Mouse (Mus musculus): ENCODE measurements around the gene Cxcl15. TPM values are rescaled to one million over a fixed set of nuclear protein-coding genes. Genes with fewer than 3 reads are reported as not detected.

Gene Cxcl15
- polyA plus RNA-seq (2015; fragmentation: Nextera tagmentation; extraction: Ambion mirVana), result not detected in 2 replicates

DNA sequence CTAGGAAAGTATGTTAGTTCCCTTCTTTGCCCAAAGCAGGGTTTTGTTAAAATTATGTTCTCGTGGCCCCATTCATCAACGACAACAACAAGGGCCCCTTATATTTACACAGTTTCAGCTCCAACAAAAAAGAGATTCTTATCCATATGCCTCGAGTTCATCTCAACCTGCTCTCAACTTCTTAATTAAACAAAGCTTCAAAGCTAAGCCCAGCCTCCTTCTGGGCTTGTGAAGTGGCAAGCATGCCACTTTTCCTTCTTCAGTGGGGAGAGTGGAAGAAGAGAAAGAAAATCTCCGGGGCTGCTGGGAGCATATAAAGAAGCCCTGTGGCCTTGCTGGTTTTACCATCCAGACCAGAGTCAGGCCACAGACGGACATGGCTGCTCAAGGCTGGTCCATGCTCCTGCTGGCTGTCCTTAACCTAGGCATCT, at the start of gene Cxcl15:
Gene Cxcl15 (plus strand): TSS at position 340 of the 431 bp plus-strand sequence.

DNA sequence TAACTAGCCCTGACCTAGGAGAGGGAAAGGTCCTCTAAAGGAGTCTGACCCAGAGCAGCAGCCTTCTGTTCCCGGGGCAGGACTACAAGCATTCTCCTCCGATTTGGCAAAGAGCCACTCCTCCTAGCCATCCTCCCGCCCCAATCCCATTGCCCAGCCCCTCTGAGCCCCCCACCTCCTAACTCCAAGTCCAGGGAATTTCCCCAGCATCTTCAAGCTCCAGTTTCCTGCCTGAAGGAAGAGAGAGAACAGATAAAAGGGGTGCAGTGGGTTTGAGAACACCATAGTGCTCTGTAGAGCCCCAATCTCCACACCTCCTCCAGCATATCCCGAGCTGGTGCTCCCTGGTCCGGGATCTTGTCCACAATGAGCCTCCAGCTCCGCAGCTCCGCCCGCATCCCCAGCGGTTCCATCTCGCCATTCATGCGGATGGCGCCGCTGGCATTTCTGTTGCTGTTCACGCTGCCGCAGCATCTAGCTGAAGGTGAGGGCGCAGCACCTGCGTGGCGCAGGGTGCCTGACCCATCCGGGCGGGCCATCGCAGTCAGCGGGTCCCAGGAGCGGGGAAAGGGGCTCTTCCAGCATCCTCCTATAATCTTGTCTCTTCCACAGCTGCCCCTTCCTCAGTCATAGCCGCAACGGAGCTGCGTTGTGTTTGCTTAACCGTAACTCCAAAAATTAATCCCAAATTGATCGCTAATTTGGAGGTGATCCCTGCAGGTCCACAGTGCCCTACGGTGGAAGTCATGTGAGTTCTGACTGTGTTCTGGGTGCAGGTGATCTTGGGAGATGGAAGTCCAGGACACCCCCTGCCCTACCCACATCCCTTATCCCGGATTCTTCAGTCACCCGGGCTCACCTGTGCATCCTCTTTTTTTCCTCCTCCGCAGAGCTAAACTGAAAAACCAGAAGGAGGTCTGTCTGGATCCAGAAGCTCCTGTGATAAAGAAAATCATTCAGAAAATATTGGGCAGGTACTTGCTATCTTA, 35.0 kb upstream of the Cxcl15 start, which contains the start of gene Cxcl5:
Gene Cxcl5 (plus strand): TSS at position 284 of the 989 bp plus-strand sequence.

DNA sequence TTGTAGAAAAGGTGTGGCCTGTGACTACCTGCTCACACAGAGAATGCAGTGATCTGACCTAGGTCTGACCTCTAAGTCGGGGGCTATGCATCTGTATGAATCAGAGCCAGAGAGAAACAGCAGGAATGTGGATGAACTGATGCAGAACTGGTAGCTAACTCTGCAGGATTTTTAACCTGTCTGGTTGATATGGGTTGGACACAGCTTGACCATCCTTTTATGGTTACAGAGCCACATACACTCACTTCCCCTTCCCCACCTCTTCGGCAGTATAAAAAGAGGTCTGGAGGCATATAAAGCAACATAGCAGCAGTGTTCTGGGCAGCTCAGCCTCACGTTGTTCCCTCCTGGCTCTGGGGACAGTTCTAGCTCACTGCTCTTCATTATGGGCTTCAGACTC, 26.1 kb upstream of the Cxcl15 start, which contains the start of gene Ppbp:
Gene Ppbp (plus strand): TSS at position 301 of the 400 bp plus-strand sequence.

DNA sequence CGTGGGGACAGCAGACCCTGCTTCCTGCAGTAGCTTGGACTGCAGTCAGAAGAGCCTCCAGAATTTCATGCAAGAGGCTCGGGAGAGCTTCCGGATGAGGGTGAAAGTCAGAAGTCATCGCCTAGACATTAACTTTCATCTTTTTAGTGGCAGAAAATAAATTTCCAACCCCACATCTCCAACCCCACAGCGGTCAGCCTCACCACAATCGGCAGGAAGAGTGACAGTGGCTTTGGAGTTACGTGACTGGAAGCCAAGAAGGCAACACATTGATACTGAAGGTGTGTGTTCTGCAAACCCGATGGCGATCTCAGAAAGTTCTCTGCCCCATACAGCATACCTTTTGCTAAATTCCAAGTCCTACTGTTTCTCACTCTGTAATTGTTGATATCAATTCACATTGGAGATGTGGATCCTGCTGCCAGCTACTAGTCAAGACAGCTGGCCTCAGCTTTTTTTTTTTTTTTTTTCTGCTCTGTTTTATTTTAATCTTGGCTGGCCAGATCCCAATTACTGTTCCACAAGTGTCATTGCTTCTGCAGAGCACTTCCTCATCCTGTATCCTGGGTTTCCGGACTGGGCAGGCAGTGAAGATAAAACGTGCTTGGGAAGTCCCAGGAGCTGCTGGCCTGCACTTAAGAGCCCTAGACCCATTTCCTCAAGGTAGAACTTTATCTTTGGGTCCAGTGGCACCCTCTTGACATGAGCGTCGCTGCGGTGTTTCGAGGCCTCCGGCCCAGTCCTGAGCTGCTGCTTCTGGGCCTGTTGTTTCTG, 22.3 kb upstream of the Cxcl15 start, which contains the start of gene Pf4:
Gene Pf4 (plus strand): TSS at position 556 of the 774 bp plus-strand sequence.

DNA sequence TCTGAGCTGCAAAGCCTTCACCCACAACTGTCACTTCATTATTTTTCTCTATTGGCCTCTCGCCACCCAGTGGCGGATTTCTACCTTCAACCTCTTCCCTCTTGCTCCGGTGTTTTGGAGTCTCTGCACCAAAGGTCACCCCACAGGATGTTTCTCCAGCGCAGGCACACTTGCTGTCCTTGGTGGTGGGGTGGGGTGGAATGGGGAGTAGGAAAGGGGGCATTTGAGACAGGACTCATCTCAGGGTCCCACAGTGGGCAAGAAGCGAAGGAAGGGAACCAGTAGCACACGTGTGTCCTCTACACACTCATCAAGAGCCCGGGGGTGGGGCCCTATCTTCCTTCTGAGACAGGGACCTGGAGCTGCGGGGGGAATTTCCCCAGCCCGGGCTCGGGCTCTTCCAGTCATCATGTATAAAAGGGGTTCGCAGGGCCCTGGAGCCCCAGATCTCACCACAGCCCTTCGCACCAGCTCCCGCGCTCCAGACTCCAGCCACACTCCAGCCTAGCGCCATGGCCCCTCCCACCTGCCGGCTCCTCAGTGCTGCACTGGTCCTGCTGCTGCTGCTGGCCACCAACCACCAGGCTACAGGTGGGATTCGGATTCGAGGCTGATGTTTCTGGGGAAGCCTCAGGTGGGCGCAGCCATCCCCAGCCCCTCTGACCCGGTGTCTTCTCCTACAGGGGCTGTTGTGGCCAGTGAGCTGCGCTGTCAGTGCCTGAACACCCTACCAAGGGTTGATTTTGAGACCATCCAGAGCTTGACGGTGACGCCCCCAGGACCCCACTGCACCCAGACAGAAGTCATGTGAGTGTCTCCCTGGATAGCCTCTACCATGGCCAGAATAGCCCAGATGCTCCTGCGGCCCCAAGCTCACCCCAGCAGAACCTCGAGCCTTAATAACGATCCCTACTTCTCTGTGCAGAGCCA, 8.4 kb upstream of the Cxcl15 start, which contains the start of gene Cxcl3:
Gene Cxcl3 (plus strand): TSS at position 445 of the 930 bp plus-strand sequence.

Small RNAs within 50 kb of the gene (microRNA-seq; reads per million reads assigned to microRNA genes)
- gene Gm24322, result not detected

Other genes with a start within 250 kb of the Cxcl15 start
- gene 5830473C10Rik, start 233.4 kb upstream of the Cxcl15 start, polyA plus RNA-seq (2015; fragmentation: Nextera tagmentation; extraction: Ambion mirVana), result 0.08 and 0.09 TPM in 2 replicates
- gene Rassf6, start 153.9 kb upstream of the Cxcl15 start, polyA plus RNA-seq (2015; fragmentation: Nextera tagmentation; extraction: Ambion mirVana), result 2.9 and 3.0 TPM in 2 replicates
- 0.52 and 0.75 TPM in 2 replicates for gene Cxcl5, start 35.2 kb upstream of the Cxcl15 start, polyA plus RNA-seq (2015; fragmentation: Nextera tagmentation; extraction: Ambion mirVana)
- gene Ppbp, start 26.0 kb upstream of the Cxcl15 start, polyA plus RNA-seq (2015; fragmentation: Nextera tagmentation; extraction: Ambion mirVana), result 0.52 and 0.71 TPM in 2 replicates
- gene Pf4, start 22.1 kb upstream of the Cxcl15 start, polyA plus RNA-seq (2015; fragmentation: Nextera tagmentation; extraction: Ambion mirVana), result 77.7 and 111 TPM in 2 replicates
- 0.69 and 0.71 TPM in 2 replicates for gene Cxcl3, start 8.4 kb upstream of the Cxcl15 start, polyA plus RNA-seq (2015; fragmentation: Nextera tagmentation; extraction: Ambion mirVana)
- gene Cxcl1, start 96.7 kb downstream of the Cxcl15 start, polyA plus RNA-seq (2015; fragmentation: Nextera tagmentation; extraction: Ambion mirVana), result 0.86 TPM in 1 of 2 replicates, not detected in the other
- not detected in 2 replicates for gene Cxcl2, start 109.3 kb downstream of the Cxcl15 start, polyA plus RNA-seq (2015; fragmentation: Nextera tagmentation; extraction: Ambion mirVana)
- 85.9 and 88.7 TPM in 2 replicates for gene Mthfd2l, start 136.6 kb downstream of the Cxcl15 start, polyA plus RNA-seq (2015; fragmentation: Nextera tagmentation; extraction: Ambion mirVana)
- gene Epgn, start 232.9 kb downstream of the Cxcl15 start, polyA plus RNA-seq (2015; fragmentation: Nextera tagmentation; extraction: Ambion mirVana), result 0.14 TPM in 1 of 2 replicates, not detected in the other